Mouse (Mus musculus): ENCODE measurements around the gene Itga10. TPM values are rescaled to one million over a fixed set of nuclear protein-coding genes. Genes with fewer than 3 reads are reported as not detected.

Itga10 gene
- total RNA-seq, 2 experiments from 2014 or later = 0.79 TPM; not detected in 1

DNA sequence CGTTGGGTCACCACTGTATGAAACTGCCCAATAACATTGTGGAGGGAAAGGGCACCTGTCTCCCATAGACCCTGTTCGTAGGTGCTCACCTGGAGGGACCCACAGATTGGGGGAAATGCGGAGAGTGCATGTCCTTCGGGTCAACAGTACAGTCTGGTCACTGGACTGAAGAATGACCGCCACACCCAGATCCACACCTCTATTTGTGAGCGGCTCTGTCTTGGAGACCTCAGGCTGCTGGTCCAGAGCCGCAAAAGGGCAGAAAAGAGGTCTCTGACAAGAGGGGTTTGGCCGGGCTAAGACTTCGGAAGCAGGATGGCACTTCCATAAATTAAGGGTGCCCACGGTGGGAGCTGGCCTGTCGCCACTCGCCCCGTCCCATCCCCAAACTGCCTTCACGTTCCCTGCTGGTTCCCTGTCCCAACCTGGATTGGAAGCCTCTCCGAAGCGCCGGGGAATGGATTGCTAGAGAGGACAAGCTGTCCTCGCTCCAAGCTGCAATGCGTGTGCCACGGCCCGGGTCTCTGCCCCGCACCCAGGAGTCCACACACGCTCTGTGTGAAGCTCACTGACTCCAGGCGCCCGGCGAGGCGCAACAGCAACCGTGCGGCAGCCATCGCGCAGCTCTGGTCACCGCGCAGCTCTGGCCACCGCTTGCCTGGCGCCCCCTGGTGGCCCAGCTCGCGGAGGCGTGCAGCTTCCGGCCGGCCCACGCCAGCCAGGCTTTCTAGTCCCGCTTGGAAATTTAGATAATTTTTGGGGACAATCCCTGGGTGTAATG lies 62.7 kb downstream of the Itga10 start, which contains the start of gene Nudt17:
Gene Nudt17, minus strand, starts transcription at position 660 of the 781 bp plus-strand sequence.
- peak; percentile 86 for ATAC-seq (replicated peaks; ENCODE audit: poor library complexity)

DNA sequence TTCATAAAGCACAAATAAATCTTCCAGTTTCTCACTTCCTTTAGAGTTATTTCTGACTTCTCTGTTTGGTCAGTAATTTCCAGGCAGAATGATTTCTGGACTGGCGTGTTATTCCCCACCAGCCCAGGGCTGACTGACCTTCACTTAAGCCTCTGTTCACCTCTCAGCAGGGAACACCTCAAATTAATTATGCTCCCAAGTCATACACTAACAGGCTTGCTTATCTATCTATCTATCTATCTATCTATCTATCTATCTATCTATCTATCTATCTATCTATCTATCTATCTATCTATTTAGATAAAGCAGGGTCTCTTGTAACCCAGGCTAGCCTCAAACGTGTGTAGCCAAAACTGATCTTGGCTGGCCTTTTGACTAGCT lies 63.3 kb downstream of the Itga10 start:
- no peak for ATAC-seq (replicated peaks; ENCODE audit: poor library complexity)

Other genes with a start within 250 kb of the Itga10 start
- gene BC107364, start 193.3 kb upstream of the Itga10 start, total RNA-seq (2015) = not detected in 2 replicates
- not detected in 2 replicates for gene BC107364, start 193.3 kb upstream of the Itga10 start, total RNA-seq (2017)
- not detected in 2 replicates for gene Hfe2, start 120.4 kb upstream of the Itga10 start, total RNA-seq (2015)
- gene Hfe2, start 120.4 kb upstream of the Itga10 start, total RNA-seq (2017) = not detected in 2 replicates
- gene Txnip, start 87.6 kb upstream of the Itga10 start, total RNA-seq (2015) = 103 and 139 TPM in 2 replicates
- gene Txnip, start 87.6 kb upstream of the Itga10 start, total RNA-seq (2017) = 94.6 and 128 TPM in 2 replicates
- gene Gm16253, start 68.6 kb upstream of the Itga10 start, total RNA-seq (2015) = not detected in 2 replicates
- gene Gm16253, start 68.6 kb upstream of the Itga10 start, total RNA-seq (2017) = not detected in 2 replicates
- gene Polr3gl, start 51.4 kb upstream of the Itga10 start, total RNA-seq (2015) = 27.0 and 30.4 TPM in 2 replicates
- 50.7 and 59.5 TPM in 2 replicates for gene Polr3gl, start 51.4 kb upstream of the Itga10 start, total RNA-seq (2017)
- not detected in 2 replicates for gene Ankrd34a, start 48.9 kb upstream of the Itga10 start, total RNA-seq (2015)
- not detected in 2 replicates for gene Ankrd34a, start 48.9 kb upstream of the Itga10 start, total RNA-seq (2017)
- 0.89 and 3.0 TPM in 2 replicates for gene Lix1l, start 44.4 kb upstream of the Itga10 start, total RNA-seq (2015)
- gene Lix1l, start 44.4 kb upstream of the Itga10 start, total RNA-seq (2017) = 0.83 and 2.3 TPM in 2 replicates
- 116 and 119 TPM in 2 replicates for gene Rbm8a, start 15.7 kb upstream of the Itga10 start, total RNA-seq (2015)
- 58.2 and 64.5 TPM in 2 replicates for gene Rbm8a, start 15.7 kb upstream of the Itga10 start, total RNA-seq (2017)
- 26.4 and 30.8 TPM in 2 replicates for gene Pex11b, start 10.2 kb upstream of the Itga10 start, total RNA-seq (2015)
- 17.5 and 18.9 TPM in 2 replicates for gene Pex11b, start 10.2 kb upstream of the Itga10 start, total RNA-seq (2017)
- gene Gm42957, start 10.1 kb upstream of the Itga10 start, total RNA-seq (2015) = 0.10 TPM in 1 of 2 replicates, not detected in the other
- not detected in 2 replicates for gene Gm42957, start 10.1 kb upstream of the Itga10 start, total RNA-seq (2017)
- gene Ankrd35, start 24.5 kb downstream of the Itga10 start, total RNA-seq (2015) = not detected in 2 replicates
- gene Ankrd35, start 24.5 kb downstream of the Itga10 start, total RNA-seq (2017) = not detected in 2 replicates
- 4.0 and 8.1 TPM in 2 replicates for gene Pias3, start 50.8 kb downstream of the Itga10 start, total RNA-seq (2015)
- 2.6 and 6.7 TPM in 2 replicates for gene Pias3, start 50.8 kb downstream of the Itga10 start, total RNA-seq (2017)
- gene Nudt17, start 63.0 kb downstream of the Itga10 start, total RNA-seq (2015) = 0.59 TPM in 1 of 2 replicates, not detected in the other
- not detected in 2 replicates for gene Nudt17, start 63.0 kb downstream of the Itga10 start, total RNA-seq (2017)
- 31.2 and 35.2 TPM in 2 replicates for gene Polr3c, start 82.0 kb downstream of the Itga10 start, total RNA-seq (2015)
- gene Polr3c, start 82.0 kb downstream of the Itga10 start, total RNA-seq (2017) = 19.8 and 27.7 TPM in 2 replicates
- 71.4 and 76.5 TPM in 2 replicates for gene Rnf115, start 82.1 kb downstream of the Itga10 start, total RNA-seq (2015)
- gene Rnf115, start 82.1 kb downstream of the Itga10 start, total RNA-seq (2017) = 70.7 and 81.6 TPM in 2 replicates
- not detected in 2 replicates for gene Pdzk1, start 183.7 kb downstream of the Itga10 start, total RNA-seq (2015)
- not detected in 2 replicates for gene Pdzk1, start 183.7 kb downstream of the Itga10 start, total RNA-seq (2017)
- gene Cd160, start 183.8 kb downstream of the Itga10 start, total RNA-seq (2015) = 0.98 and 2.1 TPM in 2 replicates
- gene Cd160, start 183.8 kb downstream of the Itga10 start, total RNA-seq (2017) = 0.57 TPM in 1 of 2 replicates, not detected in the other